Mouse (Mus musculus) heart, postnatal 0 days (tissue): ENCODE data around the gene Olfr211.

ENCODE experiments used
- CTCF ChIP-seq: IDR thresholded peaks from 2 replicates; pipeline ENCODE4 v1.5.1; 2016; ENCODE audit warnings: antibody characterized with exemption, control low read depth, low read depth
- EP300 ChIP-seq: IDR thresholded peaks from 2 replicates; pipeline ENCODE4 v1.6.1; 2016; ENCODE audit warnings: antibody characterized with exemption, low read depth

- TF ChIP-seq CTCF = no peak
- no peak for TF ChIP-seq EP300
Measured at GRCm38 (mm10) chr6:116455781-116456180, 33.1 kb upstream of the Olfr211 start.
